Comparison of ENCODE assay signal across 10 mouse cellular contexts in genomic region chr11:3536745-3537333, GRCm38 (mm10). TPM values are rescaled to one million over a fixed set of nuclear protein-coding genes. Genes with fewer than 3 reads are reported as not detected.
DNase-seq lines count a peak whose midpoint lies in the region; ATAC-seq lines count a peak whose summit lies in the region.
"Had no signal": no experiment of that assay in that cellular context is flagged by ENCODE, and none has a peak within 500 bp of the region (broad histone marks: within the 10 kb centered on the region; RNA-seq: fewer than 3 reads in every experiment).

No protein-coding gene starts in this region.

- DNase-seq in heart, adult 11 months, result peak; percentile 95
- no peak for DNase-seq in heart, adult 9 months (ENCODE audit: low spot score in 2 of 2)
- DNase-seq in kidney, adult 11 months, result peak; percentile 98
- DNase-seq in liver, embryonic 13.5 days, result no peak
- no peak for DNase-seq in Muller cell, postnatal 12 days (ENCODE audit: inconsistent ontology term)
- no peak for DNase-seq in left cerebral cortex, postnatal 14 days (ENCODE audit: low spot score in 2 of 2)
- no peak for DNase-seq in spleen, postnatal 36 days (ENCODE audit: low spot score in 2 of 2)

- H3K27ac ChIP-seq in brown adipose tissue, adult 24 weeks (replicated peaks; ENCODE audit: low read depth, low read length), result peak overlapping the region; percentile 91
- peak overlapping the region; percentile 78; the same call in 1 of the 2 replicates for H3K27ac ChIP-seq in liver, embryonic 13.5 days

- no peak for ATAC-seq in liver, embryonic 13.5 days (ENCODE audit: low read depth)

- H3K27me3 ChIP-seq in liver, embryonic 13.5 days, result no peaks in the 10 kb centered on the region
- H3K27me3 ChIP-seq: liver, embryonic 15.5 days had no signal

- H3K9me3 ChIP-seq in liver, embryonic 13.5 days (replicated peaks), result no peaks in the 10 kb centered on the region
- H3K9me3 ChIP-seq: liver, embryonic 15.5 days had no signal

- no peaks in the 10 kb centered on the region for H3K4me1 ChIP-seq in brown adipose tissue, adult 24 weeks (ENCODE audit: control insufficient read depth, insufficient read depth, insufficient read length, low read length)
- H3K4me1 ChIP-seq in liver, embryonic 13.5 days (replicated peaks), result peaks cover 49% of the 10 kb centered on the region

- WGBS in liver, embryonic 13.5 days (ENCODE audit: insufficient replicate concordance), result 72% methylated on average over 5 of the region's 5 CpGs

- peaks cover 12% of the 10 kb centered on the region; the same call in 1 of the 2 replicates for H3K36me3 ChIP-seq in liver, embryonic 13.5 days

- no peak overlapping the region for H3K9ac ChIP-seq in liver, embryonic 13.5 days

- intact Hi-C loops in left cerebral cortex, postnatal 14 days (cut with DNase I), result loop anchor here (5.0 kb wide), 2 partner anchors 150 to 250 kb away; no protein-coding TSS in a partner anchor

- H3K4me2 ChIP-seq in liver, embryonic 13.5 days, result 0 out of 2 replicates have a peak overlapping the region, but pooled peaks have one; percentile 71

- peak overlapping the region; percentile 75 for H3K4me3 ChIP-seq in brown adipose tissue, adult 24 weeks (ENCODE audit: insufficient read depth, low read depth, low read length)
- H3K4me3 ChIP-seq in liver, embryonic 13.5 days (replicated peaks), result no peak overlapping the region

RNA-seq across cellular contexts. Expression of gene Smtn, which starts 3.6 kb away (rescaled TPM):
- polyA plus RNA-seq in brown adipose tissue, adult 24 weeks (2012; ENCODE audit: insufficient read depth, insufficient read length, missing spikeins), result 12.2 and 21.8 TPM in 2 replicates
- 10.5 and 12.0 TPM in 2 replicates for polyA plus RNA-seq in liver, embryonic 13.5 days (2015; fragmentation: Nextera tagmentation; extraction: Ambion mirVana)
- total RNA-seq in left cerebral cortex, postnatal 14 days (2021), result 10 to 100 TPM; 10.8 to 13.1 TPM

RNA-seq across cellular contexts. Expression of gene Selenom, which starts 22.4 kb away (rescaled TPM):
- 15.9 and 19.1 TPM in 2 replicates for polyA plus RNA-seq in brown adipose tissue, adult 24 weeks (2012; ENCODE audit: insufficient read depth, insufficient read length, missing spikeins)
- polyA plus RNA-seq in liver, embryonic 13.5 days (2015; fragmentation: Nextera tagmentation; extraction: Ambion mirVana), result 12.2 and 12.5 TPM in 2 replicates
- 100 to 1,000 TPM; 156 to 170 TPM for total RNA-seq in left cerebral cortex, postnatal 14 days (2021)

RNA-seq across cellular contexts. Expression of gene Inpp5j, which starts 32.2 kb away (rescaled TPM):
- not detected in 2 replicates for polyA plus RNA-seq in brown adipose tissue, adult 24 weeks (2012; ENCODE audit: insufficient read depth, insufficient read length, missing spikeins)
- polyA plus RNA-seq in liver, embryonic 13.5 days (2015; fragmentation: Nextera tagmentation; extraction: Ambion mirVana), result 0.15 and 0.18 TPM in 2 replicates
- total RNA-seq in left cerebral cortex, postnatal 14 days (2021), result 10 to 100 TPM; 51.7 to 53.4 TPM

RNA-seq across cellular contexts. Expression of gene Pla2g3, which starts 48.8 kb away (rescaled TPM):
- not detected in 2 replicates for polyA plus RNA-seq in brown adipose tissue, adult 24 weeks (2012; ENCODE audit: insufficient read depth, insufficient read length, missing spikeins)
- polyA plus RNA-seq in liver, embryonic 13.5 days (2015; fragmentation: Nextera tagmentation; extraction: Ambion mirVana), result 0.05 TPM in 2 replicates
- total RNA-seq in left cerebral cortex, postnatal 14 days (2021), result 1 to 10 TPM; 3.6 to 7.2 TPM
- total RNA-seq: gastrocnemius, adult 18-20 months had no signal

Comparison
In these comparisons a context has a peak if more than half of its experiments do, and no peak if none do; other contexts are left out.
1. DNase-seq: peak in heart, adult 11 months (single experiment) and kidney, adult 11 months (single experiment); none in heart, adult 9 months (0 of 2), liver, embryonic 13.5 days (single experiment), Muller cell, postnatal 12 days (single experiment), left cerebral cortex, postnatal 14 days (0 of 2) and spleen, postnatal 36 days (0 of 2).